Mouse (Mus musculus): ENCODE data around the gene Tas2r102.

Gene Tas2r102

GRCm38 (mm10) chr6:132761831-132762230 lies at the start of gene Tas2r102:
Tas2r102 (plus strand) TSS chr6:132762131.
- TF ChIP-seq GATA4 (IDR thresholded peaks at IDR 0.05; ENCODE audit: insufficient replicate concordance, low read length), result no peak

DNA sequence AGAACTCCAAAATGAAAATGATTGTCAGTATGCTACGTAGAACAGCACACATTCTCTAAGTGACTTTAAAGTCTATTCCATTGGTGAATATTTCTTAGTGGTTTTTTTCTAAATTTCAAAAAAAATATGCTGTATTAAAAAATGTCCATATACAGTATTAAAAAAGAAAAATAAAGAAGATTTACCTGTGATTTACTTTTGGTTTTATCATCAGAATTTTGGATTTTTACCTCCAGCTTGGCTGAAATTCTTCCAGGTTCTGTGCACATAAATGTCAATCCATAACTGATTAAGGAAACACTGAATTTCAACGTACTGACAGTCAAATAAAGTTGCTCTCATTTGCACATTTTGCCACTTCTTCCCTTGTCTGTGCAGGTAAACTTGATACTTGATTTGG lies 24.0 kb upstream of the Tas2r102 start, which contains the start of gene Tas2r115:
Gene Tas2r115, minus strand, starts transcription at position 101 of the 400 bp plus-strand sequence.
- TF ChIP-seq GATA4 (IDR thresholded peaks at IDR 0.05; ENCODE audit: insufficient replicate concordance, low read length), result no peak

- no peak for TF ChIP-seq GATA4 (IDR thresholded peaks at IDR 0.05; ENCODE audit: insufficient replicate concordance, low read length)
Measured at GRCm38 (mm10) chr6:132750206-132750605, 11.7 kb upstream of the Tas2r102 start.

DNA sequence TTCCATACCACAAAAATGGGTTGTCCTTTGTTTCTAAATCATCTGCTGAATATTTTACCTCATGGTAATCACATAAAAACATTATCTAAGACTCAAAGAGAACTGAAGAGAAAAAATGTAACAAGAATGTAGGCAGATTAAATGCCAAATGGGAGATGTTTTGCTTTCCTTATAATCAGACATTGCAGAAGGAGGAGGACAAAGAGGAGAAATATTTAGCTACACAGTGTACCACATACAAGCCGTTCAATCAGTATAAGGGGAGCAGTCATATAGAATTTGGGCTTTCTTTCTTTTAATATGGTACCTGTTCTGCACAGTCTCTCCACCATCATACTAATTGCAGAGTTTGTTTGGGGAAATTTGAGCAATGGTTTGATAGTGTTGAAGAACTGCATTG lies 7.5 kb upstream of the Tas2r102 start, which contains the start of gene Tas2r124:
Gene Tas2r124, plus strand, starts transcription at position 301 of the 400 bp plus-strand sequence.
- TF ChIP-seq GATA4 (IDR thresholded peaks at IDR 0.05; ENCODE audit: insufficient replicate concordance, low read length), result no peak

GRCm38 (mm10) chr6:132778062-132778461 lies 16.1 kb downstream of the Tas2r102 start, which contains the start of gene Tas2r136:
Tas2r136 (minus strand) TSS chr6:132778162.
- no peak for TF ChIP-seq GATA4 (IDR thresholded peaks at IDR 0.05; ENCODE audit: insufficient replicate concordance, low read length)

- no peak for TF ChIP-seq GATA4 (IDR thresholded peaks at IDR 0.05; ENCODE audit: insufficient replicate concordance, low read length)
Measured at GRCm38 (mm10) chr6:132795393-132795792, 33.5 kb downstream of the Tas2r102 start.

- TF ChIP-seq GATA4 (IDR thresholded peaks at IDR 0.05; ENCODE audit: insufficient replicate concordance, low read length), result no peak
Measured at GRCm38 (mm10) chr6:132802518-132802917, 40.6 kb downstream of the Tas2r102 start, which contains the start of gene Tas2r117. Tas2r117 (plus strand) TSS chr6:132802818.

Measured in liver, adult (tissue).